Mouse (Mus musculus): ENCODE data around the gene Carmil1. TPM values are rescaled to one million over a fixed set of nuclear protein-coding genes. Genes with fewer than 3 reads are reported as not detected.
A peak's percentile ranks its signal among the peaks of the same experiment; 100 is the strongest.

The Carmil1 gene
- polyA plus RNA-seq, 1 experiment from 2014 or later = 5.5 TPM

GRCm38 (mm10) chr13:24147006-24147405, 133.6 kb downstream of the Carmil1 start:
- WGBS (ENCODE audit: insufficient replicate concordance) = 66% methylated on average over 3 of the region's 3 CpGs

DNA sequence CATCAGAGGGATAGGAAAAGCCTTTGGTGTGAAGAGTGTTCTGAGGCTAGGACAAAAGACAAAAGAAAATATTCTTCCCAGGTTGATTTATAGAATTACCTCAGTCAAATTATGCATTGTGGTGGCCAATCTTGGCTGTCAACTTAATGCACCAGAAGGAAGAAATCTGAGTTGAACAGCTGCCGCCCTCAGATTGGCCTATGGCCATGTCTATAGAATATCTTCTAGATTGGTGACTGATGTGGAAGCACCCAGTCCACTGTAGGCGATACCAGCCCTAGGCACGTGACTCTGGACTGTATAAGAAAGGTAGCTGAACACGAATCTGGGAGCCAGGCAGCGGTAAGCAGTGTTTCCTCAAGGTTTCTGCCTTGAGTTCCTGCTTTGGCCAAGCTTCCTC, 134.1 kb downstream of the Carmil1 start:
- Histone ChIP-seq H3K9ac (no peak overlapping the region), H3K36me3 (no peaks in the 10 kb centered on the region), H3K4me1 (replicated peaks) (no peaks in the 10 kb centered on the region), H3K4me2 (no peak overlapping the region), H3K4me3 (replicated peaks) (no peak overlapping the region), H3K27ac (no peak overlapping the region), H3K9me3 (replicated peaks) (no peaks in the 10 kb centered on the region), H3K27me3 (peaks cover 9% of the 10 kb centered on the region; the same call in 1 of the 2 replicates)
- DNase-seq = no peak
- WGBS (ENCODE audit: insufficient replicate concordance) = 69% methylated on average over 5 of the region's 5 CpGs
- no peak for ATAC-seq (ENCODE audit: low read depth)

More at GRCm38 (mm10) chr13:24147006-24147405, 133.6 kb downstream of the Carmil1 start:
- H3K4me1 ChIP-seq (replicated peaks) = no peaks in the 10 kb centered on the region
- no peak overlapping the region for H3K4me3 ChIP-seq (replicated peaks)
- ATAC-seq (ENCODE audit: low read depth) (no peak), DNase-seq (no peak)
- H3K9me3 ChIP-seq (replicated peaks) = no peaks in the 10 kb centered on the region
- H3K9ac ChIP-seq = no peak overlapping the region
- no peak overlapping the region for H3K4me2 ChIP-seq
- H3K36me3 ChIP-seq = no peaks in the 10 kb centered on the region
- H3K27me3 ChIP-seq = peaks cover 9% of the 10 kb centered on the region; the same call in 1 of the 2 replicates
- no peak overlapping the region for H3K27ac ChIP-seq

- H3K4me2 ChIP-seq = no peak overlapping the region
- H3K27me3 ChIP-seq = peaks cover 11% of the 10 kb centered on the region; the same call in 1 of the 2 replicates
- H3K9ac ChIP-seq = no peak overlapping the region
- DNase-seq (no peak), ATAC-seq (ENCODE audit: low read depth) (no peak)
- no peaks in the 10 kb centered on the region for H3K36me3 ChIP-seq
- no peaks in the 10 kb centered on the region for H3K4me1 ChIP-seq (replicated peaks)
- no peaks in the 10 kb centered on the region for H3K9me3 ChIP-seq (replicated peaks)
- no peak overlapping the region for H3K4me3 ChIP-seq (replicated peaks)
- 43% methylated on average over 4 of the region's 4 CpGs for WGBS (ENCODE audit: insufficient replicate concordance)
- no peak overlapping the region for H3K27ac ChIP-seq
Observed at GRCm38 (mm10) chr13:24144858-24145257, 135.7 kb downstream of the Carmil1 start.

- DNase-seq = no peak
- no peak for ATAC-seq (ENCODE audit: low read depth)
Observed at GRCm38 (mm10) chr13:24144141-24144540, 136.5 kb downstream of the Carmil1 start.

GRCm38 (mm10) chr13:24136836-24137235, 143.8 kb downstream of the Carmil1 start:
- Histone ChIP-seq H3K36me3 (no peaks in the 10 kb centered on the region), H3K27me3 (peaks cover 14% of the 10 kb centered on the region), H3K4me3 (replicated peaks) (no peak overlapping the region), H3K9ac (no peak overlapping the region), H3K9me3 (replicated peaks) (no peaks in the 10 kb centered on the region), H3K27ac (no peak overlapping the region), H3K4me2 (no peak overlapping the region), H3K4me1 (replicated peaks) (no peaks in the 10 kb centered on the region)
- 82% methylated on average over 5 of the region's 5 CpGs for WGBS (ENCODE audit: insufficient replicate concordance)
- DNase-seq = no peak
- no peak for ATAC-seq (ENCODE audit: low read depth)

More at GRCm38 (mm10) chr13:24144141-24144540, 136.5 kb downstream of the Carmil1 start:
- Histone ChIP-seq H3K27ac (no peak overlapping the region), H3K36me3 (no peaks in the 10 kb centered on the region), H3K9me3 (replicated peaks) (no peaks in the 10 kb centered on the region), H3K4me2 (no peak overlapping the region), H3K27me3 (peaks cover 14% of the 10 kb centered on the region; the same call in 1 of the 2 replicates), H3K9ac (no peak overlapping the region), H3K4me3 (replicated peaks) (no peak overlapping the region), H3K4me1 (replicated peaks) (no peaks in the 10 kb centered on the region)
- 54% methylated on average over 2 of the region's 2 CpGs for WGBS (ENCODE audit: insufficient replicate concordance)

DNA sequence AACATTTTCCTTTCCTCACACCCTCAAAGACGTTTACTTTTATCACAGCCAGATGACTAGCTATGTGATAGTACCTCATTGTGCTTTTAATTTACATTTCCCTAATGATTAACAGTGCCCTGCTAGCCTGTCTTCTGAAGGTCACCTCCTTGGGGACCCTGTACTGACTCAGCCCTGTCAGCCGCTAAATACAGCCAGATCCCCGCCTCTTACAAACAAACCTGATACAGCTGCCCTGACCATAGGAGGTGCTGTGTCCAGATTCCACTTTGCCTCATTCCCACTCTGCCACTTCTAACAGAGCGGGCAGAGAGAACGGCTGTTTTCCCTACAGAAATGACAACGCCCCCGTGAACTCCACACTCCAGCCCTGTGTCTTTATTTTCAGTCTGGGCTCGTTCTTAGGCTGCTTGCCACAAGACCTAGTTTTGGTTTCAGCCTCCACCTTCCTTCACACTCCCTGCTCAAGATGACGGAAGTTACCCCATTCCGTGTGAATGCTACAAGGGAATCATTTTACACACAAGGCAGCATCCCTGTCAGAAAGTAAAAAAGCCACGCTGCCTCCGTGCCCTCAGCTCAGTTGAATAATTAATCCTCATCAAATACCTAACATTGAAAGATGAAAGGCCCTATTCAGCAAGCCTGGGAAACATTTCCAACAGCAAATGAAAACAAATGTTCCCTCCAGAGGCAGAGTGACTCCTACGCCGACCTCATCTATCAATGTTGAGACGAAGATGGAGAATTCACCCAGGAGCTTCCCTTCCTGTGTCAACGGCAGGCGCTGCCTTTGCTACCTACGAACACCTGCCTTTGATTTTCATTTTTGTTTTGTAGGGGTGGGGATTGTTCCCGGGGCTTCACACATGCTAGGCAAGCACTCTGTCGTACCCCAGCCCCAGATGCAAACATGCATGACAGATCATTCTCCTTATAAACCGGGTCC, 145.0 kb downstream of the Carmil1 start:
- H3K4me2 ChIP-seq = no peak overlapping the region
- no peak overlapping the region for H3K4me3 ChIP-seq (replicated peaks)
- H3K27me3 ChIP-seq = peaks cover 16% of the 10 kb centered on the region
- no peaks in the 10 kb centered on the region for H3K36me3 ChIP-seq
- peak; percentile 43 for ATAC-seq (ENCODE audit: low read depth)
- no peak for DNase-seq
- no peaks in the 10 kb centered on the region for H3K9me3 ChIP-seq (replicated peaks)
- H3K4me1 ChIP-seq (replicated peaks) = peaks cover 5% of the 10 kb centered on the region; the same call in 1 of the 2 replicates
- WGBS (ENCODE audit: insufficient replicate concordance) = 66% methylated on average over 21 of the region's 21 CpGs
- no peak overlapping the region for H3K9ac ChIP-seq
- H3K27ac ChIP-seq = no peak overlapping the region

- H3K9ac ChIP-seq = no peak overlapping the region
- peaks cover 5% of the 10 kb centered on the region; the same call in 1 of the 2 replicates for H3K4me1 ChIP-seq (replicated peaks)
- no peak overlapping the region for H3K4me2 ChIP-seq
- H3K4me3 ChIP-seq (replicated peaks) = no peak overlapping the region
- ATAC-seq (ENCODE audit: low read depth) = no peak
- H3K27me3 ChIP-seq = peaks cover 12% of the 10 kb centered on the region
- H3K36me3 ChIP-seq = no peaks in the 10 kb centered on the region
- H3K9me3 ChIP-seq (replicated peaks) = no peaks in the 10 kb centered on the region
- 63% methylated on average over 3 of the region's 3 CpGs for WGBS (ENCODE audit: insufficient replicate concordance)
- DNase-seq = no peak
- H3K27ac ChIP-seq = no peak overlapping the region
Observed at GRCm38 (mm10) chr13:24132866-24133265, 147.7 kb downstream of the Carmil1 start.

- Histone ChIP-seq H3K36me3 (no peaks in the 10 kb centered on the region), H3K9me3 (replicated peaks) (no peaks in the 10 kb centered on the region), H3K27ac (no peak overlapping the region), H3K4me2 (no peak overlapping the region), H3K9ac (no peak overlapping the region), H3K4me3 (replicated peaks) (no peak overlapping the region), H3K4me1 (replicated peaks) (peaks cover 5% of the 10 kb centered on the region; the same call in 1 of the 2 replicates), H3K27me3 (peaks cover 12% of the 10 kb centered on the region)
- DNase-seq (no peak), ATAC-seq (ENCODE audit: low read depth) (no peak)
- 48% methylated on average over 5 of the region's 5 CpGs for WGBS (ENCODE audit: insufficient replicate concordance)
Observed at GRCm38 (mm10) chr13:24131319-24131718, 149.3 kb downstream of the Carmil1 start.

DNA sequence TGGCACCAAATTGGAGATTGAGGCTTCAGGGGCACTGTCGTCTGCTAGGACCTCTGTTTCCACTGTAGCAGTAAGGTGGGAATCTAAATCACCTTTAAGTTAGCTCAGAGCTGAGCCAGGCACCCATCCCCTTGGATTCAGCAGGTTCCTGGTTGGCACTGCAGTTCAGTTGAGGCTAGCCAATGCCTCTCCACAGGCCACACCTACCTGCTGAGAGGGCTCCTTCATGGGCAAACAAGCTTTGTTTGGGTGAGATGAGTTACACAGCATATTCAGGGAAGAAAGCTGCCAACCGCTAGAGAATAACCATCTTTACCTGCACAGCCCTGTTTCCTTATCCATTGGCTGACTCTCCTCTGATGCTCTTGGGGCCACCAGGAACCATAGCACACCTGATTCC, 149.9 kb downstream of the Carmil1 start:
- WGBS (ENCODE audit: insufficient replicate concordance) = 67% methylated on average over 2 of the region's 2 CpGs
- DNase-seq (no peak), ATAC-seq (ENCODE audit: low read depth) (no peak)
- no peak overlapping the region for H3K4me2 ChIP-seq
- H3K4me1 ChIP-seq (replicated peaks) = peaks cover 5% of the 10 kb centered on the region; the same call in 1 of the 2 replicates
- no peak overlapping the region for H3K27ac ChIP-seq
- no peaks in the 10 kb centered on the region for H3K9me3 ChIP-seq (replicated peaks)
- H3K27me3 ChIP-seq = peaks cover 12% of the 10 kb centered on the region
- no peak overlapping the region for H3K4me3 ChIP-seq (replicated peaks)
- no peak overlapping the region for H3K9ac ChIP-seq
- no peaks in the 10 kb centered on the region for H3K36me3 ChIP-seq

GRCm38 (mm10) chr13:24128731-24129130, 151.9 kb downstream of the Carmil1 start:
- H3K4me2 ChIP-seq = no peak overlapping the region
- H3K9me3 ChIP-seq (replicated peaks) = no peaks in the 10 kb centered on the region
- H3K27ac ChIP-seq = no peak overlapping the region
- 73% methylated on average over 1 of the region's 1 CpGs for WGBS (ENCODE audit: insufficient replicate concordance)
- H3K4me1 ChIP-seq (replicated peaks) = peaks cover 5% of the 10 kb centered on the region; the same call in 1 of the 2 replicates
- DNase-seq (no peak), ATAC-seq (ENCODE audit: low read depth) (no peak)
- peaks cover 12% of the 10 kb centered on the region; the same call in 1 of the 2 replicates for H3K27me3 ChIP-seq
- H3K9ac ChIP-seq = no peak overlapping the region
- no peaks in the 10 kb centered on the region for H3K36me3 ChIP-seq
- no peak overlapping the region for H3K4me3 ChIP-seq (replicated peaks)

DNA sequence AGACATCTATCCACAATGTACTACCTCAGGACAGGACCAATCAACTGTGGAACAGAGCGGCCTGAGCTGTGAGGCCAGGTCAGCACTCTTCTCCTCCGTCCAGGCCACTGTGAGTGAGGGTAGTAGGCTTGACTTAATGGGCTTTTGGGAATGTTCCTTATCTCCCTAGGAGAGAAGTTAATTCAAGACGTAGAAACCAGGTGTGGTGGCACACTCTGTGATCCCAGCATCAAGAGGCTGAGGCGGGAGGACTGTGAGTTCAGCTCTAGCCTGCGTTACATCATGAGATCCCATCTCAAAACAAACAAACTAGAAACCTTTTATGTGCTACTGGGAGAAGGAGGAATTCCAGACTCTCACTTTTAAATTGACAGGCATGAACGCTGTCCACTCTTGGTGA, 154.7 kb downstream of the Carmil1 start:
- ATAC-seq (ENCODE audit: low read depth) = no peak
- Histone ChIP-seq H3K9me3 (replicated peaks) (no peaks in the 10 kb centered on the region), H3K27ac (no peak overlapping the region), H3K36me3 (no peaks in the 10 kb centered on the region), H3K4me1 (replicated peaks) (no peaks in the 10 kb centered on the region), H3K4me2 (no peak overlapping the region), H3K27me3 (no peaks in the 10 kb centered on the region), H3K4me3 (replicated peaks) (no peak overlapping the region), H3K9ac (no peak overlapping the region)
- 61% methylated on average over 6 of the region's 6 CpGs for WGBS (ENCODE audit: insufficient replicate concordance)
- DNase-seq = no peak
